Mouse (Mus musculus): ENCODE measurements at regions not wholly inside any gene's neighbourhood (a gene's known extent, or its start where the extent isn't known, plus 50 kb on each side); places are given as distances from the start of the nearest gene placed in this dataset.
A peak's percentile ranks its signal among the peaks of the same experiment; 100 is the strongest.

DNA sequence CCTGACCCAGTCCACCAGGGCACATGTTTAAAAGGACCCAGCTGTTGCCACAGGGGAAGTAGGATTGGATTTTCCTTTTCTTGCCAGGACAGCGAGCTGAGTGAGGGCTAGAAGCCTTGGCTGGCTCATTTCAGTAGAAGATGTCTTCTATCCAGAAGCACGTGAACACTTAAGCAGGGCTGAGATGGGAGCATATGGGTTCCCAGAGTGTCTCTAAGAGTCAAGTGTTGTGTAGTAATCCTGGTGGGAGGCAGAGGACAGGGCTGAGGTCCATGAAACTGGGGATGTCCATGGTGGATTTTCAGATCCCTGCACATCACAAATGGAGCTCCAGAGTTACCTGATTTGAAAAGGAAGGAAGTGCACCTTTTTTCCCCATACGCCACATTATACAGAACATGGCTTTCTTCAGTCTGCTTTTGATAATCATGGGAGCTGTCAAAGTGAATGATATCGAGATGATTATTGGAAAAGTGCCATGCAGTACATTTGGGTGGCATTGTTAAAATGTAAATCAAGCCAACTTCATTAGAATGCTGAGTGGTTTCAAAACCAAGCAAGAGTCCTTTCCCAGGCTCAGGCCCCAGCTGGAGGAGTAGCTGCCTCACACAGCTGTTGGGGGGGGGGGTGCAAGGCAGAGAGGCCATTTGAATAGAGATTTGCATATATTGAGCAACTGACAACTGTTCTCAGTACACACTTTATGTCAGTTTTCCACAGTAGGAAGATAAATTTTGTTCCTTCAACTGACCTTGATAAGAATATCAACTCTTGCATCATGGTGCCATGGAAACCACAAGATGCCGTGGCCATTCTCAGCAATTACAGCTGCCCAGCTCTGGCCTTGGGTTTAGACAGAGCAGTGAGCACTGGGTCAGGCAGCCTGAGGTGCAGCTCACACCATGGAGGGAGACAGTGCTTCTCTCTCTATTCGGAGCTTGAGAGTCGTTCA, 81.7 kb downstream of the Slc35b3 start:
- no peak overlapping the region for H3K4me3 ChIP-seq
- H3K27me3 ChIP-seq, result no peaks in the 10 kb centered on the region
- WGBS, result 62% methylated on average over 7 of the region's 7 CpGs
- no peak overlapping the region for H3K4me2 ChIP-seq
- no peak overlapping the region for H3K27ac ChIP-seq
- no peaks in the 10 kb centered on the region for H3K36me3 ChIP-seq
- no peaks in the 10 kb centered on the region for H3K9me3 ChIP-seq
- H3K9ac ChIP-seq, result no peak overlapping the region
- ATAC-seq (ENCODE audit: low FRiP score), result peak; percentile 75
- H3K4me1 ChIP-seq (replicated peaks), result peaks cover 7% of the 10 kb centered on the region; the same call in 1 of the 2 replicates

DNA sequence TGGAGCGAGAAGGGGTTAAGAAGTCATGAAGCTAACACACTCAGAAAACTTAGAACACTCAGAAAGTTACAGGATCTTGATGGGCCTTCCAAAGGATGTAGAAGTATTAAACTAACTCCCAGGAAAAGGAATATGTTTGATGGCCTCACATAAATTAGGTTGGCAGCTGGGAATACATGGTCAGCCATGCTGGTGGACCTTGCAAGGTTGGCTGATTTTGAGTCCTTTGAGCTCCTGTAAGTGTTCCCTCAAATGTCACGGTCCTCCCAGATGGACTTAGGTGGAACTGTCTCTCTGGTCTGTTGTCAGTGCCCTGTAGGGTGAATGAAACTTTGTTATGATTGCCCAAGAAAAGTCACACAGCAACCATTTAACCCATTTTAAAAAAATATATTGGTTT, 84.8 kb downstream of the Slc35b3 start:
- Histone ChIP-seq H3K27me3 (no peaks in the 10 kb centered on the region), H3K9ac (no peak overlapping the region), H3K4me3 (no peak overlapping the region), H3K9me3 (no peaks in the 10 kb centered on the region), H3K36me3 (no peaks in the 10 kb centered on the region), H3K4me1 (replicated peaks) (peaks cover 7% of the 10 kb centered on the region; the same call in 1 of the 2 replicates), H3K27ac (no peak overlapping the region), H3K4me2 (no peak overlapping the region)
- no peak for ATAC-seq (ENCODE audit: low FRiP score)
- 83% methylated on average over 2 of the region's 2 CpGs for WGBS

DNA sequence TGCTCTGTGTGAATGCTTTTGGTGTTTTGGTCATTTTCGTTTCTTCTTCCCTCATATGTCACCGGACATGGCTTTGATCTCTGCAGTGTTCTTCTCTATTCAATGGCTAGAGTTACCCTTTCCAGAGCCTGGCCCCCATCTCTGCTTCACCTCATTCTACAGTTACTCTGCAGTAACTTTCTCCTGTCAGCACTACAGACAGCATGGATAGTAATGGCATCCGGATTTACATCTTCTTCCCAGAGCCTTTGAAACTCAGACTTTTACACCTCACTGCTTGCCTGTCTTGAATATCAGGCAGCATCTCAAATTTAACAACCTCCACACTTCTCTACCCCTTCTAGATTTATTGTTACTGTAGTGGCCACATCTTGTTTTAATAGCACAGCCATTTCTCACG, 96.7 kb downstream of the Slc35b3 start:
- WGBS, result 86% methylated on average over 4 of the region's 4 CpGs
- ATAC-seq (ENCODE audit: low FRiP score), result no peak
- peaks cover 5% of the 10 kb centered on the region; the same call in 1 of the 2 replicates for H3K9me3 ChIP-seq
- H3K4me3 ChIP-seq, result no peak overlapping the region
- no peaks in the 10 kb centered on the region for H3K36me3 ChIP-seq
- no peaks in the 10 kb centered on the region for H3K4me1 ChIP-seq (replicated peaks)
- no peaks in the 10 kb centered on the region for H3K27me3 ChIP-seq
- H3K9ac ChIP-seq, result no peak overlapping the region
- H3K27ac ChIP-seq, result no peak overlapping the region
- no peak overlapping the region for H3K4me2 ChIP-seq

DNA sequence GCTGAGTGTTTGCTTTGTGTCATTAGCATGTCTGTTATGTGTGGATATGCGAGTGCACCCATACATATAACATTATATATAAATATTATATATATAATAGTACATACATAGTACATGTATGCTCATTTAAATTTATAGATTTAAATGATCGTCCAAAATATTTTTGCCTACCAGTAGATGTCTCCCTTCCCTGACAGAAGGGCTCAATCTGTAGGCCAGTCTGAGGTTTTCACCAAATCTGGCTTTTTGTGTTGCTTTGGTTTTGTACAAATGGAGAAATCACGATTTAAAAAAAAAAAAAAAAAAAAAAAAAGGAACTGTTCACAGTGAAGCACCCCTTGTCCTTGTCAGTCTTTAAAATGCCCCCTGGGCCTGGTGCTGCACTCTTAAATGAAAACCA, 104.9 kb downstream of the Slc35b3 start:
- no peak for ATAC-seq (ENCODE audit: low FRiP score)
- Histone ChIP-seq H3K27me3 (no peaks in the 10 kb centered on the region), H3K9ac (no peak overlapping the region), H3K36me3 (no peaks in the 10 kb centered on the region), H3K27ac (no peak overlapping the region), H3K4me3 (no peak overlapping the region), H3K4me1 (replicated peaks) (no peaks in the 10 kb centered on the region), H3K4me2 (no peak overlapping the region), H3K9me3 (peaks cover 5% of the 10 kb centered on the region; the same call in 1 of the 2 replicates)
- WGBS, result 59% methylated on average over 3 of the region's 3 CpGs

DNA sequence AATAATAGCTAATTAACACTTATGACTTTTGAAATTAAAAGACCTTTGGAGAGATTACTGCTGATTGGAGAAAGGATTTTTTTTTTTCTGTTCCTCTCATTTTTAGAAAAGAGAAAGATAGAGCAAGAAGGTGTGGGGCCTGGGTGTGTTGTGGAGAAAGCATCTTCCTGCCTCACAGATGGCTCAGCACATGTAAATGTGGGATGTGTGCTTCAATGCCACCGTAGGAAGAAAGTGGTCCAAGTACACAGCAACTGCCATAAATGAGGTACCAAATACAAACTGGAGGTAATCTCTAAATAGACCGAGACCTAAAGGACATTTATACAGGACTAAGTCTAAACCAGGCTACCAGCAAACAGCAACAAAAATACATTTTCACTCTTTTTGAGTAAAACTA, 105.7 kb downstream of the Slc35b3 start:
- no peak for ATAC-seq (ENCODE audit: low FRiP score)
- Histone ChIP-seq H3K9me3 (peaks cover 2% of the 10 kb centered on the region; the same call in 1 of the 2 replicates), H3K36me3 (no peaks in the 10 kb centered on the region), H3K4me1 (replicated peaks) (no peaks in the 10 kb centered on the region), H3K4me2 (no peak overlapping the region), H3K9ac (no peak overlapping the region), H3K27ac (no peak overlapping the region), H3K27me3 (no peaks in the 10 kb centered on the region), H3K4me3 (no peak overlapping the region)
- WGBS, result 87% methylated on average over 2 of the region's 2 CpGs

DNA sequence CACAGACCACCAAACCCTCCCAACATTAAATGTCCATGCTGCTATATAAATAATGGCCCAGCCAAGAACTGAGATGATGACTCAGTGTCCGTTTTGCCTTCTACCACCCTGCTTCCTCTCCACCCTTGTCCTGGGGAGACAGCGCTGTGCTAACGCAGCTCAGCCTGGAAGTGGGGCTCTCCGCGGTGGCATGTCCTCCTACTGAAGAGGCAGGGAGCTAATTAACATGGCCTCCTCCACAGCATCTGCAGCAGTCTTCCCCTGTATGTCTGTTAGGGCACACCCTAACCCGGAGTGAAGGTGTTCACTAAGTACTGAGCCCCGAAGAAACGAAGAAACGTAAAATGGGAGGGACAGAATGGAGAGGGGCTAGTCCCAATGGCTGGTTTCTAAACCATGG, 107.8 kb downstream of the Slc35b3 start:
- Histone ChIP-seq H3K4me3 (no peak overlapping the region), H3K4me2 (no peak overlapping the region), H3K4me1 (replicated peaks) (no peaks in the 10 kb centered on the region), H3K27me3 (no peaks in the 10 kb centered on the region), H3K9me3 (no peaks in the 10 kb centered on the region), H3K9ac (no peak overlapping the region), H3K27ac (no peak overlapping the region), H3K36me3 (no peaks in the 10 kb centered on the region)
- ATAC-seq (ENCODE audit: low FRiP score), result no peak
- 65% methylated on average over 9 of the region's 9 CpGs for WGBS

DNA sequence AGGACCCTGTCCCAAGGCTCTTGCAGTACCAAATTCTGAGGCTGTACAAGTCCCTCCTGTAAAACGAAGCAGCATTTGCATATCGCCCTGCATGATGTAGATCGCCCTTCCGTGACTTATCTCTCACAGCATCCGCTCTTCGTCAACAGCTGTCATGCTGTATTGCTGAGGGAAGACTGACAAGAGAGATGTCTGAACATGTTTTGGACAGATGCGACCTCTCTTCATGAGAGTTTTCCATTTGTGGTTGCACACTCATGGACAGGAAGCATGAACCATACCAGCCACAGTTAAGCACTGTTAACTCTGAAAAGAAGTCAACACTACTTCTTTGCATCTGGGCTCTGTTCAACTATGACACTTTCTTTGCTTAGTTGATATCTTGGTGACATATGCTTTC, 108.9 kb downstream of the Slc35b3 start:
- Histone ChIP-seq H3K4me3 (no peak overlapping the region), H3K9me3 (no peaks in the 10 kb centered on the region), H3K27ac (no peak overlapping the region), H3K4me2 (no peak overlapping the region), H3K36me3 (no peaks in the 10 kb centered on the region), H3K27me3 (no peaks in the 10 kb centered on the region), H3K9ac (no peak overlapping the region), H3K4me1 (replicated peaks) (no peaks in the 10 kb centered on the region)
- 89% methylated on average over 7 of the region's 7 CpGs for WGBS
- ATAC-seq (ENCODE audit: low FRiP score), result no peak

DNA sequence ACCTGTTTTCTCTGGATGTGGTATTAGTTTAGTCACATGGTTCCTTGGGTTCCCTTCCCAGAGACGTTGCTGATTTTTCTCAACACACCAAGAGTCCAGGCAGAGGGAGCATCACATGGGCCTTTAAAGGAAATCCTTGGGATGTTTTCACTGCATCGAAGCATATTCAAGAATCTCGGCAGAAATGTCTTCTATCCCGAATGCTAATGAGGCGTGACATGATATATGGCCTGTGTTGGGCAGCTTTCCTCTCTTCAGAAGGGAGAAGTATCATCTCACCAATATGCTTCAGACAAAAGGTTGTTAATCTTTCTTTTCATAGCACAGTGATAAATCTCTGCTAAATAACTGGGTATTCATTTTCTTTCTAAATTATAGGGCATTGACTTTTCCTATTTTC, 122.4 kb downstream of the Slc35b3 start:
- WGBS, result 45% methylated on average over 5 of the region's 5 CpGs
- Histone ChIP-seq H3K36me3 (no peaks in the 10 kb centered on the region), H3K4me1 (replicated peaks) (no peaks in the 10 kb centered on the region), H3K4me2 (no peak overlapping the region), H3K9me3 (no peaks in the 10 kb centered on the region), H3K27me3 (no peaks in the 10 kb centered on the region), H3K4me3 (no peak overlapping the region), H3K9ac (no peak overlapping the region), H3K27ac (no peak overlapping the region)
- ATAC-seq (ENCODE audit: low FRiP score), result no peak; the same call in 1 of the 2 replicates

DNA sequence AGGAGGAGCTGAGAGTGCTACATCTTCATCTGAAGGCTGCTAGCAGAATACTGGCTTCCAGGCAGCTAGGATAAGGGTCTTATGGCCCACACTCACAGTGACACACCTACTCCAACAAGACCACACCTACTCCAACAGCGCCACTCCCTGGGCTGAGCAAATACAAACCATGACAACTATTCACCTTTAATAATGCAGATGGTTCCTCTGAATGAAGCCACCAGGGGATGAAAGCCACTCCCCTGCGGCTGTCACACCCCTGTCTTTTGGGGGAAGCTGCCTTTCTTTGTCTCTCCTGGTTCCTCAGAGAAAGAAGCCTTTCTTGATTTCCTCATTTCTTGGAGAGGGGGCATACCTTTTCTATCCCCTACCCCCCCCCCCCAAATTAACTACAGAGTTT, 135.0 kb downstream of the Slc35b3 start:
- Histone ChIP-seq H3K9me3 (no peaks in the 10 kb centered on the region), H3K27me3 (no peaks in the 10 kb centered on the region), H3K4me3 (no peak overlapping the region), H3K27ac (no peak overlapping the region), H3K4me1 (replicated peaks) (no peaks in the 10 kb centered on the region), H3K9ac (no peak overlapping the region), H3K36me3 (no peaks in the 10 kb centered on the region), H3K4me2 (no peak overlapping the region)
- no peak for ATAC-seq (ENCODE audit: low FRiP score)
- 14% methylated on average over 2 of the region's 2 CpGs for WGBS

DNA sequence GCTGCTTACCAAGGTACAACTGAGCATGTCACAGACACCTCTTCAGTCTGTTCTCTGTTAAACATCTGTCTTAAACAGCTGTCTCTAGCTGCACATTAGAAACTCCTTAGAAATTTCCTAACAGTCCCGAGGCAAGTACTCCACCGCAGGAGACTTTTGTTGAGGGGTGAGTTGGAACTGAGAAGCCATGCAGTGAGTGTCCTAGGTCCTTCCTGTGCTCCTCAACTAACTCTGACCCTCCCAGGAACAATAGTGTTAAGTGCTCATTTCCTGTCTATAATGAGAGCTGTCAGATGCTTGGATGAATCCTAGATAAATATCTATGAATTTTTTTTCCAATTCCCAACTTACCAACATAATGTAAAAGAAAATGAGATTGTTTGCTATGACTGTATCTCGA, 141.1 kb downstream of the Slc35b3 start:
- 79% methylated on average over 3 of the region's 3 CpGs for WGBS
- H3K36me3 ChIP-seq, result no peaks in the 10 kb centered on the region
- H3K4me1 ChIP-seq (replicated peaks), result peaks cover 11% of the 10 kb centered on the region; the same call in 1 of the 2 replicates
- ATAC-seq (ENCODE audit: low FRiP score), result no peak
- no peak overlapping the region for H3K4me2 ChIP-seq
- H3K9ac ChIP-seq, result no peak overlapping the region
- H3K4me3 ChIP-seq, result no peak overlapping the region
- H3K9me3 ChIP-seq, result no peaks in the 10 kb centered on the region
- H3K27ac ChIP-seq, result no peak overlapping the region
- no peaks in the 10 kb centered on the region for H3K27me3 ChIP-seq

DNA sequence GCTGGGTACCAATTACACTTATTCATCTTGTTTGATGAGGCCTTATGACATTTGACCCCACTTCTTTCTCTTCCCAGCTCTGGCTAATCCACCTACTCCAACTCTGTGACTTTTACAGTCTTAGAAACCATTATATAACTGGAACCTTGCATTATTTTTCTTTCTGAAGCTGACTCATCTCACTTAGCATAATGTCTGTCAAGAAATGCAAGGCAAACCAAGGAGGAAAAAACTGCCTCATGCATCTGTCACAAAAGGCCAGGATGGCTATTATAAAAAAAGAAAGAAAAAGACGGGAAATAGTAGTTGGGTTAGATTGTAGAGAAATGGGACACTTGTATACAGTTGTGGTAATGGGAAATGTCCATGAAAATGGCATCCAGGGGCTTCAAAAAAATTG, 141.9 kb downstream of the Slc35b3 start:
- ATAC-seq (ENCODE audit: low FRiP score), result no peak
- Histone ChIP-seq H3K4me3 (no peak overlapping the region), H3K4me1 (replicated peaks) (peaks cover 11% of the 10 kb centered on the region; the same call in 1 of the 2 replicates), H3K9me3 (no peaks in the 10 kb centered on the region), H3K4me2 (no peak overlapping the region), H3K36me3 (no peaks in the 10 kb centered on the region), H3K27ac (no peak overlapping the region), H3K27me3 (no peaks in the 10 kb centered on the region), H3K9ac (no peak overlapping the region)
- WGBS, result 75% methylated on average over 1 of the region's 1 CpGs

DNA sequence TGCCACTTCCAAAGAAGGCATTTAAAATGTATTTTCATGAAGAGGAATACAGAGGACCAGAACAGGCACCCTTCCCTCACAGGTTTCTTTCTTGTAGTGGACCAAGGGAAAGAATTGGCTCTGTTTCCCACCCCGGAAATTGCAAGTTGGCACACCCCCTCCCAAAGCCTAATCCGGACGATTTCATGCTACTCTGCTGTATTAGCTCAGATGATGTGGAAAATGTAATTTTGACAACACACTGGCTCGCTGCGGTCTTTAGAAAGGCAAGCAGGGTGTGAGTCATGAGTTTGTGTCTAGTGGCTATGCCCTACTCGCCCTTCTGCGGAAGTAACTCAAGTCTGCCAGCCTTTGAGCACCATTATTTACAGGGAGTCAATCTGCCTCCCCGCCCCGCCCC, 144.4 kb downstream of the Slc35b3 start:
- no peak overlapping the region for H3K9ac ChIP-seq
- no peaks in the 10 kb centered on the region for H3K27me3 ChIP-seq
- H3K4me1 ChIP-seq (replicated peaks), result peaks cover 11% of the 10 kb centered on the region; the same call in 1 of the 2 replicates
- H3K4me2 ChIP-seq, result no peak overlapping the region
- 75% methylated on average over 9 of the region's 9 CpGs for WGBS
- H3K4me3 ChIP-seq, result no peak overlapping the region
- H3K9me3 ChIP-seq, result no peaks in the 10 kb centered on the region
- no peaks in the 10 kb centered on the region for H3K36me3 ChIP-seq
- ATAC-seq (ENCODE audit: low FRiP score), result no peak
- no peak overlapping the region for H3K27ac ChIP-seq

Measured in hindbrain, embryonic 13.5 days (tissue).